Mouse (Mus musculus) left cerebral cortex, adult 2 months (tissue): ENCODE measurements at regions not wholly inside any gene's neighbourhood (a gene's known extent, or its start where the extent isn't known, plus 50 kb on each side); places are given as distances from the start of the nearest gene placed in this dataset.
A peak's percentile ranks its signal among the peaks of the same experiment; 100 is the strongest.

ENCODE experiments used
- DNase-seq, 2 experiments: peaks; one replicate each; pipeline ENCODE4 v3.0.0; 2021 to 2022; ENCODE audit warnings: low spot score in 2 of 2, mixed read lengths in 1 of 2; ENCODE audit errors: extremely low spot score in 1 of 2
- H3K27ac ChIP-seq: fragments of 200-600 bp; 2 replicates; pipeline ENCODE4 v1.8.1; 2022
- H3K4me3 ChIP-seq: fragments of 200-600 bp; 2 replicates; pipeline ENCODE4 v1.8.1; 2022
- CTCF ChIP-seq: fragments of 200-600 bp; IDR thresholded peaks from 2 replicates; pipeline ENCODE4 v1.8.1; 2022; ENCODE audit warnings: antibody characterized with exemption, mild to moderate bottlenecking, moderate library complexity
- intact Hi-C: fragments of 180-260 bp; cut with DNase I; formaldehyde crosslinking; loops from one replicate; pipeline ENCODE4 v1.15.1; 2025

GRCm38 (mm10) chr2:48520535-48520971, 293.4 kb upstream of the Acvr2a start:
- intact Hi-C loops: no loop called here
- DNase-seq: no peak
- Histone ChIP-seq H3K27ac (no peak overlapping the region), H3K4me3 (no peak overlapping the region)
- TF ChIP-seq CTCF: no peak

- TF ChIP-seq CTCF: no peak
- Histone ChIP-seq H3K4me3 (no peak overlapping the region), H3K27ac (no peak overlapping the region)
- DNase-seq: no peak
- intact Hi-C loops: no loop called here
Measured at GRCm38 (mm10) chr2:48535453-48535852, 278.5 kb upstream of the Acvr2a start.

- intact Hi-C loops: no loop called here
- no peak overlapping the region for H3K4me3 ChIP-seq
- no peak for TF ChIP-seq CTCF
- DNase-seq: no peak
- no peak overlapping the region for H3K27ac ChIP-seq
Measured at GRCm38 (mm10) chr2:48536930-48537329, 277.0 kb upstream of the Acvr2a start.

- H3K27ac ChIP-seq: no peak overlapping the region
- peak overlapping the region; percentile 32 for H3K4me3 ChIP-seq
- no peak for TF ChIP-seq CTCF
- intact Hi-C loops: no loop called here
- DNase-seq: no peak
Measured at GRCm38 (mm10) chr2:48538668-48539341, 275.1 kb upstream of the Acvr2a start.

- TF ChIP-seq CTCF: no peak
- H3K27ac ChIP-seq: no peak overlapping the region
- DNase-seq: no peak
Measured at GRCm38 (mm10) chr2:48539465-48540055, 274.3 kb upstream of the Acvr2a start.

GRCm38 (mm10) chr2:48544377-48544776, 269.5 kb upstream of the Acvr2a start:
- Histone ChIP-seq H3K27ac (no peak overlapping the region), H3K4me3 (no peak overlapping the region)
- no peak for TF ChIP-seq CTCF
- DNase-seq: no peak
- intact Hi-C loops: no loop called here

More at GRCm38 (mm10) chr2:48539465-48540055, 274.3 kb upstream of the Acvr2a start:
- intact Hi-C loops: no loop called here
- no peak overlapping the region; the same call in 1 of the 2 replicates for H3K4me3 ChIP-seq

- H3K4me3 ChIP-seq: no peak overlapping the region
- DNase-seq: no peak
- no peak overlapping the region for H3K27ac ChIP-seq
- no peak for TF ChIP-seq CTCF
- intact Hi-C loops: no loop called here
Measured at GRCm38 (mm10) chr2:48545072-48545471, 268.8 kb upstream of the Acvr2a start.

- intact Hi-C loops: no loop called here
- no peak for DNase-seq
- no peak for TF ChIP-seq CTCF
- Histone ChIP-seq H3K27ac (no peak overlapping the region), H3K4me3 (no peak overlapping the region)
Measured at GRCm38 (mm10) chr2:48545679-48546078, 268.2 kb upstream of the Acvr2a start.

- no peak overlapping the region for H3K4me3 ChIP-seq
- H3K27ac ChIP-seq: no peak overlapping the region
- no peak for DNase-seq
- intact Hi-C loops: no loop called here
- TF ChIP-seq CTCF: no peak
Measured at GRCm38 (mm10) chr2:48546194-48546593, 267.7 kb upstream of the Acvr2a start.

GRCm38 (mm10) chr2:48556600-48556999, 257.3 kb upstream of the Acvr2a start:
- no peak for DNase-seq
- no peak overlapping the region for H3K27ac ChIP-seq
- intact Hi-C loops: no loop called here
- H3K4me3 ChIP-seq: no peak overlapping the region
- TF ChIP-seq CTCF: no peak

GRCm38 (mm10) chr2:48557123-48557522, 256.8 kb upstream of the Acvr2a start:
- DNase-seq: no peak
- Histone ChIP-seq H3K4me3 (no peak overlapping the region), H3K27ac (no peak overlapping the region)
- intact Hi-C loops: no loop called here
- no peak for TF ChIP-seq CTCF

GRCm38 (mm10) chr2:48558641-48559040, 255.3 kb upstream of the Acvr2a start:
- no peak for TF ChIP-seq CTCF
- DNase-seq: no peak
- no peak overlapping the region for H3K4me3 ChIP-seq
- no peak overlapping the region for H3K27ac ChIP-seq
- intact Hi-C loops: no loop called here

GRCm38 (mm10) chr2:48563636-48564035, 250.3 kb upstream of the Acvr2a start:
- intact Hi-C loops: no loop called here
- no peak for DNase-seq
- no peak for TF ChIP-seq CTCF
- no peak overlapping the region for H3K27ac ChIP-seq
- no peak overlapping the region for H3K4me3 ChIP-seq
